Mouse (Mus musculus) left cerebral cortex, postnatal 14 days (tissue): Measurements from ENCODE around the gene Tmem38b. TPM values are rescaled to one million over a fixed set of nuclear protein-coding genes. Genes with fewer than 3 reads are reported as not detected.
"Not testable (repeated sequence)": the region's sequence is repeated elsewhere in the genome, so short reads cannot be mapped to it uniquely, and the experiment has no call there.

Experiments
- DNase-seq, 2 experiments: peaks; one replicate each; pipeline ENCODE4 v3.0.0; 2021 to 2022; ENCODE audit warnings: low spot score in 2 of 2, mixed read lengths in 1 of 2
- intact Hi-C: fragments of 180-260 bp; cut with DNase I; formaldehyde crosslinking; loops from one replicate; pipeline ENCODE4 v1.15.1; 2025
- long read RNA-seq, 2 experiments: library from polyadenylated mRNA; stranded (forward); transcript quantifications; one replicate each; pipeline ENCODE4 v2.0.0; 2021
- total RNA-seq, 2 experiments: library from RNA; stranded (reverse); gene quantifications; 2 replicates each; pipeline ENCODE4 v1.2.3; 2021

Tmem38b gene
- total RNA-seq: 10 to 100 TPM; 10.2 to 16.8 TPM
- long read RNA-seq, experiment 1, partial matches to known transcripts: 0 of 4 reads
- long read RNA-seq, experiment 1, other reads (novel, unspliced or antisense): 1 of 4 reads
- long read RNA-seq, experiment 2, transcript Tmem38b-201 (6 exons, 2,862 nt): major isoform, 13 of 15 reads
- long read RNA-seq, experiment 2, partial matches to known transcripts: 1 of 15 reads
- long read RNA-seq, experiment 2, other reads (novel, unspliced or antisense): 0 of 15 reads

- intact Hi-C loops: no loop called here
- peak; percentile 46 to 73 for DNase-seq
Measured at GRCm38 (mm10) chr4:53825821-53826605, at the start of gene Tmem38b. Gene Tmem38b (plus strand): TSS chr4:53826045.

- intact Hi-C loops: no loop called here
- no peak for DNase-seq
Measured at GRCm38 (mm10) chr4:53781396-53781795, 44.4 kb upstream of the Tmem38b start.

GRCm38 (mm10) chr4:53782216-53783070 is 43.4 kb upstream of the Tmem38b start:
- intact Hi-C loops: no loop called here
- DNase-seq: no peak

DNA sequence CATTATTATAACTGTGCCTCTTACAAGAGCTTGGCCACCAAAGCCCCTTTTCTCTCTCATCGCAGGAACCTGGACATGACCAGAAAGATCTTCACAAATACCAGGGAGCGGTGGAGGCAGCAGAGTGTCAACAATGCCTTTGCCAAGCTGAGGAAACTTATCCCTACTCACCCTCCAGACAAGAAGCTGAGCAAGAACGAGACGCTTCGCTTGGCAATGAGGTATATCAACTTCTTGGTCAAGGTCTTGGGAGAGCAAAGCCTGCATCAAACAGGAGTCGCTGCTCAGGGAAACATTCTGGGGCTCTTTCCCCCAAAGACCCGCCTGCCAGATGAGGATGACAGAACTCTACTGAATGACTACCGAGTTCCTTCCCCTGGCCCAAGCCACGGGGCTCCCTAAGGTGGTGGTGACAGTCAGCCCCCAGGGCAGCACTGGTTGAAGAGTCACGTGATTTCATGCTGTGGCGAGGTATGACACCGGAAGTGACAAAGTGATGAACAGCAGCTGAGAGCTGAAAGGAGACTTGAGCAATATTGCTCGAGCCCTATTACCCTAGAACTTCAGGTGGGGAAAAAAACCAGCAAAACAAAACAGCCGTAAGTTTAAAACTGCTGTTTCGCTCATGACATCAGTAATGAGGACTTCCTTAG is 40.0 kb upstream of the Tmem38b start:
- DNase-seq: no peak
- intact Hi-C loops: no loop called here

- DNase-seq: no peak
- intact Hi-C loops: no loop called here
Measured at GRCm38 (mm10) chr4:53786851-53787250, 39.0 kb upstream of the Tmem38b start.

DNA sequence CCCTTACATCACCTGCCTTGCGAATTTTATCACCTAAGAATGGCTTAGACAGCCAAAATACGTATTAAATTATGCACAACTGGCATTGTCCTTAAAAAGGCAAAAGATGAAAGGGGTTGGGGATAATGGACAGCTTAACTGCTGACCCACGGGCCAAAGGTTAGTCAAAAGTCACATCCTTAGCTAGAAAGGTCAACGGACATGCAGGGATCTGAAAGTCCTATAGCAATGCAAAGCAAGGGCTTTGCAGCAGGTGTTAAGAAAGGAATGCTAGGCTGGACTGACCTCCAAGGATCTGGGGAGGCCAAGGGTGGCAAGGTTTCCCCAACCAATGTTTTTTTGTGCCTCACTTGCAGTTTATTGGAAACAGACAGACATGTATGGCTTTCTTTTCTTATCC is 36.5 kb upstream of the Tmem38b start:
- DNase-seq: no peak
- intact Hi-C loops: no loop called here

GRCm38 (mm10) chr4:53794257-53794966 is 31.4 kb upstream of the Tmem38b start:
- DNase-seq: no peak
- intact Hi-C loops: no loop called here

- intact Hi-C loops: no loop called here
- no peak for DNase-seq
Measured at GRCm38 (mm10) chr4:53795086-53795485, 30.8 kb upstream of the Tmem38b start.

DNA sequence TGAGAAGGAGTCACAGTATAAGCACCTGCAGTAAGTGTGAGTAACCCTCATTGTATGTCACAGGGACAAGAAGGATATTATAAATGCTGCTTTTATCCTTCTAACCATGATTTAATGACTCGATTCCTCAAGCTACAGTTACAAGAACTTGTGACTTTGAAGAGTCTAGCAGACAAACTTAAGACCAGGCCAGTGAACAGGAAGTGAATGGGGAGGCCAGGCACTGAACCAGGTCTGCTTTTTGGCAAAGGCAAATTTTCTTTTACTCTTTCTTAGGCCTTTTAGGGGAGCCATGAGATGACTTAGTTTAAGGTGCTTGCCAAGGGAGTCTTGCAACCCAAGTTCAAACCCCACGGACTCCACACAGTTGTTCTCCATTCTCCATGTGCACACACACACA is 30.1 kb upstream of the Tmem38b start:
- no peak for DNase-seq
- intact Hi-C loops: no loop called here

- intact Hi-C loops: no loop called here
- no peak for DNase-seq
Measured at GRCm38 (mm10) chr4:53796865-53797772, 28.7 kb upstream of the Tmem38b start.

- intact Hi-C loops: no loop called here
Measured at GRCm38 (mm10) chr4:53798896-53799676, 26.8 kb upstream of the Tmem38b start.

DNA sequence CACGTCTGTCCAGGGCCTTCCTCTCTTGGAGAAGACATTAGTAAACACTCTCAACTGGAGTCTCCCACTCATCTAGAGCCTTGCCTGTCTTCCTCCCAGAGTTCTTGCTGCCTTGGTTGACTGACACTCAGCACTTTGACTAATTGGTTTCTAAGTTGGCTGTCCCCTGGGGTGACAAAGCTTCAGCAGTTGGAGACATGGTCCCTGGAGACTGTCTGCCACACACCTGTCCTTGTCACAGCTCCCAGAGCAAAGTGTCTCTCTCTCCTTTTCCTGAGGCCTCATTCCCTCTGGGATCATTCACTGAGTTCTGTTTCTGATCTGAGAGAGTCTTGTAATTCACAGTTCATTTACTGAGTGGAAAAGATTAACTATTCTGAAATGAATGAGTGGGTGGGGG is 26.1 kb upstream of the Tmem38b start:
- DNase-seq: no peak
- intact Hi-C loops: no loop called here

More at GRCm38 (mm10) chr4:53798896-53799676, 26.8 kb upstream of the Tmem38b start:
- DNase-seq: no peak

DNA sequence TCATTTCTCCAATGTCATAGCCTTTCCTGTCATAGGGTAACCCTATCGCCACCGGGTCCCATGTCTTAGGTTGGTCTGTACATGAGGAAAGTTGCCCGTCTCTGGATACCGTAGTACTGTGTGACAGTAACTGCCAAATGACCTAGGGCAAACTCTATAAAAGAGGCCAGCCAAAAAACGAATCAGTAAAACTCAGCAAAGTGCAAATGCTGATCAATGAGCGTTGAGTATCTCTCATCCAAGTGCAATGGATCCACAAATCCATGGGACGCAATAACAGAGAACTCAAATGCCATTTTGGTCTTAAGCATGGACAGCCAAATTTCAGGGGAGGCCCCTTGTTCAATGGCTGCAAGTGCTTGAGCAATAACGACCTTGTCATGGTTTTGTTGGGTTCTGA is 22.2 kb upstream of the Tmem38b start:
- DNase-seq, intact Hi-C loops: not testable (repeated sequence)

DNA sequence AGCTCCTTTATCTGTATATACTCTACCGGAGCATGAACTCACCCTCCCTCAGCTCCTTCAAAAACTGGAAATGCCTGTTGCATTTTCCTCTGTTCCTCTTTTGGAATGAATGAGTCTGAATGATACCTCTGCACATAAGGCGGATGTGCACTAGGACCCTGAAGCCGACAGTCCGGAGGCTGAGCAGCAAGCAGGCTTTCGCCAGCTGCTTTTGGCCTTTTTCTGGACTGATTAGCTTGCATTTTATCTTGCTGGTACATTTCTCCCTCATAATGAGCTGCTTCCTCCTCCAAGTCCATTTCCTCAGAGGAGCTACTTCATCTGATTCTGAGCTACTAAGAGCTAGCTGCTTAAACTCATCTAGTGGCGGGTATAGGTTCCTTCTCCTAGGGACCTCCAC is 19.4 kb upstream of the Tmem38b start:
- DNase-seq, intact Hi-C loops: not testable (repeated sequence)

DNA sequence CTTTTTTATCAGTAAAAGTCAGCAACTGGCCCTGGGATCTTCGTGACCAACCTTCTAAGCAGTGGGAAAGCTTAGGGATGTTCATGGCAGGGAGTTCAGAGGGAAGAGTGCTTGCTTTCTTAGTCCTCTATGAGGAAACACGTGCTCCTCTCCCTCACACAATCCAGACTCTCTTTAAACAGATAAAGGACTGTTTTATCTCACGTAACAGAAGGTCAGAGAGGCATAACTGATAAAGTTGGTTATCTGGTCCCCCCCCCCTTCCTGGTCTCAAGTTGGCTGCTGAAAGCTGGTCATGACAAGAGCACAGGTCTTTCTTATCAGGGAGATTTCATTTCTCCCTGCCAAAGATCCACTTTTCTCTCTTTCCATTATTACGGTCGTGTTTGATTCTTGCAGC is 7.5 kb upstream of the Tmem38b start:
- DNase-seq: no peak
- intact Hi-C loops: no loop called here

DNA sequence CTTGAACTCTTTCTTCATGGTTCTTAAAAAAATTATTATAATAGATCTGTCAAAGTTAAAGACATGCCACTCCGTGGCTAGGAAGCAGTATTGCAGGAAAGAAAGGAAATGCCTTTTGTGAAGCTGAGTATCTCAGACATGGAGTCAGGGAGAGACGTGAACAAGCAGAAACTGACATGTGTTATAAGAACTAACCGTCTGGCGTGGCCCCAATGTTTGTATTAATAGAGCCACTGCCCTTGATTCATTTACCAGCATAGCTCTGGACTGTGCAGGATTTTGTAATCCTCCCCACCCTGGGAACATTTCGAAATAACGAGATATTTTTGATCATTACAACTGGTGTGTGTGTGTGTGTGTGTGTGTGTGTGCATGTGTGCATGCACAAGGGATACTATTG is 2.1 kb upstream of the Tmem38b start:
- no peak for DNase-seq
- intact Hi-C loops: no loop called here

- no peak for DNase-seq
- intact Hi-C loops: no loop called here
Measured at GRCm38 (mm10) chr4:53824831-53825230, 1.0 kb upstream of the Tmem38b start.
